Mouse (Mus musculus): ENCODE results near the gene 1700017N19Rik.

Gene 1700017N19Rik

GRCm38 (mm10) chr10:100661970-100662590 lies 71.8 kb downstream of the 1700017N19Rik start:
- no peak for DNase-seq
